Mouse (Mus musculus): ENCODE measurements at regions not wholly inside any gene's neighbourhood (a gene's known extent, or its start where the extent isn't known, plus 50 kb on each side); places are given as distances from the start of the nearest gene placed in this dataset.
A peak's percentile ranks its signal among the peaks of the same experiment; 100 is the strongest.

DNA sequence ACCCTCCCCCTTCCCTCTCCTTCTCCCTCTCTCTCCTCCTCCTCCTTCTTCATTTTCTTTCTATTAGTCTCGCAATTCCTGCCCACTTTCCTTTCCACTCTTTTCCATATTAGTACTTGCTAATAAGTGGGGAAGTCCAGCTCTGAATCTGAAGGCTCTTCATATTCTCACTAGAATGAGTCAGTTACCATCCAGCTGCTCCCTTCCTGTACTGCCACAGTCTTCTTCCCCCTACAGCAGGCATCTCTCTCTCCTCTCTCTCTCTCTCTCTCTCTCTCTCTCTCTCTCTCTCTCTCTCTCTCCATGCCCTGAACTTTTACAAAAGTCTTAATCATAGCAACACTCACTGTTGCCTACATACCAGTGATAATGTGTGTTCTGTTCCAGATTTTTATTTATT lies 226.6 kb upstream of the Pter start:
- ATAC-seq (ENCODE audit: borderline replicate concordance, extremely low read depth, low FRiP score, low TSS enrichment): no peak
- H3K9ac ChIP-seq: no peak overlapping the region
- H3K9me3 ChIP-seq: no peaks in the 10 kb centered on the region
- no peak overlapping the region for H3K27ac ChIP-seq
- H3K27me3 ChIP-seq: no peaks in the 10 kb centered on the region
- no peak overlapping the region for H3K4me3 ChIP-seq
- no peaks in the 10 kb centered on the region for H3K4me1 ChIP-seq
- H3K4me2 ChIP-seq: no peak overlapping the region
- H3K36me3 ChIP-seq: no peaks in the 10 kb centered on the region
- 71% methylated on average over 1 of the region's 1 CpGs for WGBS

DNA sequence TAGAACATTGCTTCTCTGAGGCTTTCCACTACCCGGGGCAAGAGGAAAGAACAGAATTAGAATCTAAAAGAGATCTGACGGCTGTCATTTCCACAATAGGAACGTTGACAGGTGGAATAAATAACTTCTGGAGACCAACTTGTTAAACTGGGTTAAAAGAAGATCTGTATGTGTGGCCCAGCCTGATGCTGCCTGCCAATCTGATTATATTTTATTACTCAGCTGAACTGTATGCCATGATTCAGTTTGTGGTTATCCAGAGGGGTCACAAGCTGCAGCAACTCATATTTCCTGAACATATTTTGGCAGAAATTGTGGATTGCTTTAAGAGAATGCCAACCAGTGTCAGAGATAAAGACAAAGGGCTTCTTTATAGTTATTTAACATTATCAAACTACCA lies 224.5 kb upstream of the Pter start:
- no peaks in the 10 kb centered on the region for H3K9me3 ChIP-seq
- no peak overlapping the region for H3K4me3 ChIP-seq
- ATAC-seq (ENCODE audit: borderline replicate concordance, extremely low read depth, low FRiP score, low TSS enrichment): no peak
- 51% methylated on average over 3 of the region's 3 CpGs for WGBS
- H3K36me3 ChIP-seq: no peaks in the 10 kb centered on the region
- H3K9ac ChIP-seq: no peak overlapping the region
- no peak overlapping the region for H3K4me2 ChIP-seq
- H3K27ac ChIP-seq: no peak overlapping the region
- no peaks in the 10 kb centered on the region for H3K27me3 ChIP-seq
- no peaks in the 10 kb centered on the region for H3K4me1 ChIP-seq

DNA sequence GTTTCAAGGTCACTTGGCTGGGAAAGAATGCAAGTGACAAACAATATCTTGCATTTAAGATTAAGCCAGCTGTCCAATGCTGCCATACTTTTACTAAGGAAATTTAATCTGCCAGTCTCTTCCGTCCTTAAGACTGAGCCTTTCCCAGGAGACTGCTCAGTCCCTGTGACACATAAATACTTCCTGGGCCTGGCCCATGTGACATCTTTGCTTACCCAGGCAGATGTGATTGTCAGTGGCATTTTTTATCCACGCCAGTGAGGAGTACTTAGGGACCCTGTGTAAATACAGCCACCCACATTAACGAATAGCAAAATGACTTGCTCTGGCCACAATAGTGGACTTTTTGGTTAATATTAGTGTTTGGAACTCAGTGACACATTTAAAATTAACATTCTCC lies 216.3 kb upstream of the Pter start:
- Histone ChIP-seq H3K9me3 (no peaks in the 10 kb centered on the region), H3K4me1 (peaks cover 6% of the 10 kb centered on the region), H3K4me3 (no peak overlapping the region), H3K4me2 (no peak overlapping the region), H3K9ac (no peak overlapping the region), H3K36me3 (no peaks in the 10 kb centered on the region), H3K27me3 (no peaks in the 10 kb centered on the region; the same call in 1 of the 2 replicates), H3K27ac (no peak overlapping the region)
- WGBS: 40% methylated on average over 3 of the region's 3 CpGs
- no peak for ATAC-seq (ENCODE audit: borderline replicate concordance, extremely low read depth, low FRiP score, low TSS enrichment)

DNA sequence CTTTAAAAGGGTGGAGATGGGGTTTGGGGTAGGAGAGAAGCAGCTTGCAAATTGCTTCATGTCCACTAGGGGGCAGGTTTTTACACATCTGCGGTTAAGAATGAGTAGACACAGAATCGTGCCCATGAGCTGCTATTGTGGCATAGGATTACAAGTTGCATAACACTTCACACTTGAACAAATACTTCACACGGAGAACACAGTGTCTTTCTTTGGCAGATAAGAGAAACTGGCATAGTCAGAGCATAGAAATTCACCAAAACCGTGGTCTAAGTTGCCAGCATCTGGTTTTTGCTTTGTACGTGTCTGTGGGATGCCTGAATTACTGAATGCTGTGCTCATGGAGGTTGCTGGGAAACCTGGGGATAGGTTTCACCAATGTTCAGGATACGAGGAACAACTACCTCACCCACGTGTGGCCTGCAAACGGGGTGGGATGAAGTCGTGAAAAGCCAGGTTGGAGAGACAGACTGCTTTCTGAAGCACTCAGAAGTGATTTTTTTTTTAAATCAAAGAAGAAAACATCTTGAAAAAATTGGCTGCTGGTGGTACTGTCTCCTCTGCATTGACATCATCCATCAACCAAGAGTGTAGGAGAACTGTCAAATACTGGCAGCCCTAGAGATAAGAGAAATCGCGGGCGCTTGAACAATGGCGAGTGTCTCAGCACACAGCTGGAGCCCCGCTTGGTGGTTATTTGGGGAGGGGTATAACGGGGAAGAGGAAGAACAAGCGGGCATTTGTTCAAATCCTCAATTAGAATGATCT lies 214.5 kb upstream of the Pter start:
- 0 out of 2 replicates have a peak, but pooled peaks have one; percentile 49 for ATAC-seq (ENCODE audit: borderline replicate concordance, extremely low read depth, low FRiP score, low TSS enrichment)
- 11% methylated on average over 16 of the region's 16 CpGs for WGBS

DNA sequence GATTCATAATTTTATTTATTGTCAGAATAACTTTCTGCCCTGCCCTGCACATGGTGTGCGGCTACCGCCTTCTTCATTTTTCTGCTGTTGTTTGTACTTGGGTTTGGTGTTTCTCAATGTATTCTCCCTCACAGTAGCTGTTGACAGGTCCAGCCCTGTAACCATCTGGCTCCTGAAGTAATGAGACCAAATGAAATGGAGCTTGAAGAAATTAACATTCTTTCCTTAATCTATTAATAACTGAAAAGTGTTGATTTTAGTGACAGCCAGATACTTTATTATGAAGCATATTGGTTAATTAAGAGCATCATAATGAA lies 214.0 kb upstream of the Pter start:
- Histone ChIP-seq H3K4me3 (no peak overlapping the region), H3K36me3 (no peaks in the 10 kb centered on the region), H3K4me2 (peak overlapping the region; percentile 33; the same call in 1 of the 2 replicates), H3K9me3 (no peaks in the 10 kb centered on the region), H3K9ac (no peak overlapping the region), H3K27ac (no peak overlapping the region), H3K4me1 (peaks cover 6% of the 10 kb centered on the region), H3K27me3 (no peaks in the 10 kb centered on the region; the same call in 1 of the 2 replicates)
- WGBS: 41% methylated on average over 2 of the region's 2 CpGs
- ATAC-seq (ENCODE audit: borderline replicate concordance, extremely low read depth, low FRiP score, low TSS enrichment): no peak

More for the DNA sequence above, 214.5 kb upstream of the Pter start:
- no peak overlapping the region for H3K27ac ChIP-seq
- H3K9ac ChIP-seq: no peak overlapping the region
- peaks cover 6% of the 10 kb centered on the region for H3K4me1 ChIP-seq
- peak overlapping the region; percentile 33 for H3K4me2 ChIP-seq
- no peaks in the 10 kb centered on the region for H3K36me3 ChIP-seq
- no peaks in the 10 kb centered on the region; the same call in 1 of the 2 replicates for H3K27me3 ChIP-seq
- H3K4me3 ChIP-seq: no peak overlapping the region
- no peaks in the 10 kb centered on the region for H3K9me3 ChIP-seq

DNA sequence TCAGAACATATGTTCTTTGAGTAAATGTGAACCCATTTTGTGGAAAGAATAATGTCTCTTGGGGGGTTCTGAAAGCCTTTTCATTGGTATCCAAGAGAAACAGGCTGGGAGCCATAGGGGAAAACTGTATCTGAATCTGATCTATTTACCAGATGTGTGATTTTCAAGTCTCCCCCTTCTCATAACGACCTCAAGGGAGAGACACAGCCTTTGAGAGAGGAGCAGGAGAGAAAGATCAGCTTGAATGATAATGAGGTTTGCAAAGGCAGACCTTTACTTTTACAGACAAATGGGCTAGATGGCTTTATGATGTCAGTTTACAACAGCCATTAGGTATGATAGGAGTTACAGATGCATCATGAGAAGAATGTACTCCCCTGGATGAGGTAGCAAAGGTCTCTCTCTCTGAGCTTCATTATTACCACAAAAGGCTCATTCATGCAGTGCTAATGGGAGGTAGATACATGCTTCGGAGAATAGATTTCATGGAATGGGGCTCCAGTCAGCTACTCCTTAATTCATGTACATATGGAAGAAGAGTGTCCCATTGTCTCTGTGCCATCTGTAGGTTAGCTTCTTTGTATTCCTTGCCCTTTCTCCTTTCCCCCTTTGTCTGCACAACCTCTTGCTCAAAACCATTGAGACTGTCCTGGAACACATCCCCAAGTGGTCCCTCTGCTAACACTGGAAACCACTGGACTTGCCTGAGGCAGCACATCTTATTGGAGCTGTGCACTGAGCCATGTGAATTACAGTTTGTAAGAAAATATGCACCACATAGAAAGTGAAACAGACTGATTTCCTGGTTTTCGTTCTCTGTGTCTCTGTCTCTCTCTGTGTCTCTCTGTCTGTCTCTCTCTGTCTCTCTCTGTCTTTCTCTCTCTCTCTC lies 207.5 kb upstream of the Pter start:
- H3K4me3 ChIP-seq: no peak overlapping the region
- no peaks in the 10 kb centered on the region for H3K9me3 ChIP-seq
- no peak overlapping the region for H3K9ac ChIP-seq
- WGBS: 60% methylated on average over 3 of the region's 3 CpGs
- no peak overlapping the region for H3K4me2 ChIP-seq
- no peak for ATAC-seq (ENCODE audit: borderline replicate concordance, extremely low read depth, low FRiP score, low TSS enrichment)
- H3K36me3 ChIP-seq: no peaks in the 10 kb centered on the region
- no peaks in the 10 kb centered on the region for H3K4me1 ChIP-seq
- no peaks in the 10 kb centered on the region for H3K27me3 ChIP-seq
- H3K27ac ChIP-seq: no peak overlapping the region

DNA sequence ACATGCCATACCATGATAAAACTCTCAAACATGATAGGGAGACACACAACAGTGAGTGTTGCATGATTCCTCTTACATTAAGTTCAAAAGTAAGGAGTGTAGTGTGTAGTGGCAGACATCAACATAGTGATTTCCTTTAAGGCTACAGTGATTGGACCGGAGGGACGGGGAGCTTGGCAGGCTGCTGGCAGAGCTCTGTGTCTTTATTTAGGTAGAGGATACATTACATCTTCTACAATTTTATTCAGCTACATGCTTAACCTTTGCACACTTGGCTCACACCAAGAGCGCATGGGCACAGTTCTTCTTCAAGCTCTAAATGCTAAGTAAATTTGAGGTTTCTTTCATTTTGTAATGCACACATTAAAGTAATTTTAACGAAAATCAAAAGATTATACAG lies 194.6 kb upstream of the Pter start:
- 53% methylated on average over 4 of the region's 4 CpGs for WGBS
- Histone ChIP-seq H3K27me3 (no peaks in the 10 kb centered on the region), H3K27ac (no peak overlapping the region), H3K36me3 (no peaks in the 10 kb centered on the region), H3K4me3 (no peak overlapping the region), H3K4me1 (no peaks in the 10 kb centered on the region), H3K4me2 (no peak overlapping the region), H3K9ac (no peak overlapping the region), H3K9me3 (no peaks in the 10 kb centered on the region)
- no peak for ATAC-seq (ENCODE audit: borderline replicate concordance, extremely low read depth, low FRiP score, low TSS enrichment)

DNA sequence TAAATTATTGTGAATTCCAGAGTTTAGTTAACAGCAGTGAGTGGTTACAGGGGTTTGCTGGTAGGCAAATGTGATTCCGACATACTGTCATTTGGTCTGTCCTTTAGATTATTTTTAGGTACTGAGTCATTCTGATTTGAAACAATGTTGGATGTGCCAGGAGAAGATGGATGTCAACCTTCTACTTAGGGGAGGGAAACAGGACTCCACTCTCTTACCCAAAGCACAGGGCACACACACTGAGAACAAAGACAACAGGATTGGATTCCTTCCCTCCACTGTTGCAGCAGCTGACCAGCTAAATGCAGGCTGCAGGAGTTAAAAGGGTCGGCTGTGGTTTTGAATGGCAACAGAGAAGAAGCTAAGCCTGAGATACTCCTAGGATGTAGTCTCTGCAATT lies 186.7 kb upstream of the Pter start:
- H3K9me3 ChIP-seq: no peaks in the 10 kb centered on the region
- no peak overlapping the region for H3K4me2 ChIP-seq
- WGBS: 38% methylated on average over 2 of the region's 2 CpGs
- H3K9ac ChIP-seq: no peak overlapping the region
- no peak for ATAC-seq (ENCODE audit: borderline replicate concordance, extremely low read depth, low FRiP score, low TSS enrichment)
- H3K4me1 ChIP-seq: no peaks in the 10 kb centered on the region
- H3K27ac ChIP-seq: no peak overlapping the region
- no peaks in the 10 kb centered on the region for H3K36me3 ChIP-seq
- no peaks in the 10 kb centered on the region for H3K27me3 ChIP-seq
- no peak overlapping the region for H3K4me3 ChIP-seq

DNA sequence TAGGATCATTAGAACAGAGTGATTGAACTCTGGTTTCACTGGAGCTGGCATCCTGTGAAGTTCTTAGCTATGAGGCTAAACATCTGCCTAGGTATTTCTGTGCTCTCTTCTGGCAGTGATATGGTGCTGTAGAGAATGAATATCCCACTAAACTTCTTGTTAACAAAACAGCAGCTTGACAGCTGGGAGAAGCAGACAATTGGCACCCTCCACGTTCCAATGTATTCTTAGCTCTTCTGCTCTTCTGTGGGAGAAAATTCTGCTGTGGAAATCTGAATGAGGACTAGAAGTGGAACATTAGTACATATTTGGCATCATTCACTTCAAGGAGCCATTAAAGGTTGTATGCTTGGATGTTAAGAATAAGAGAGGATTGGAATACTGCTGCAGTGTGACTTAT lies 177.0 kb upstream of the Pter start:
- Histone ChIP-seq H3K27me3 (no peaks in the 10 kb centered on the region), H3K4me3 (no peak overlapping the region), H3K4me1 (no peaks in the 10 kb centered on the region), H3K9ac (no peak overlapping the region), H3K27ac (no peak overlapping the region), H3K9me3 (no peaks in the 10 kb centered on the region), H3K36me3 (no peaks in the 10 kb centered on the region), H3K4me2 (no peak overlapping the region)
- ATAC-seq (ENCODE audit: borderline replicate concordance, extremely low read depth, low FRiP score, low TSS enrichment): no peak
- WGBS: 51% methylated on average over 1 of the region's 1 CpGs

DNA sequence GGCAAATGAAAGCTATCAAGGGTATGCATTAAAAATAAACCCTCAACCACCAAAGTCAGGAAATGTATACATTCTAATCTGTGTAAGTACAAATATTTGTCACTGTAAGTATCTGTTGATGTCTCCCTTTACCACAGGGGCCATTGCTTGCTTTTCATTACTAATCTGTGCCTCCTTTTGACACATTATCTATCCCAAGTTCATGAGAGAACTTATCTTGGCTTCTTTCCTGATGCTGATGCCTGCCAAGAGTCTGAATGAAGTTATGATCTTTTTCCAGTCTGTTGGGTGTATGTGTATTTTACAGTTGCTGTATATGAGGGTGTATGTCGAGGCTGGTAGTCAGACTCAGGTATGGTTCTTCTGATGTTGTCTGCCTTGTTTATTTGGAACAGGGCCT lies 165.0 kb upstream of the Pter start:
- no peak for ATAC-seq (ENCODE audit: borderline replicate concordance, extremely low read depth, low FRiP score, low TSS enrichment)
- no peak overlapping the region for H3K4me2 ChIP-seq
- no peaks in the 10 kb centered on the region for H3K36me3 ChIP-seq
- H3K9me3 ChIP-seq: no peaks in the 10 kb centered on the region
- no peak overlapping the region for H3K4me3 ChIP-seq
- H3K4me1 ChIP-seq: no peaks in the 10 kb centered on the region
- no peak overlapping the region for H3K27ac ChIP-seq
- H3K9ac ChIP-seq: no peak overlapping the region
- 38% methylated on average over 1 of the region's 1 CpGs for WGBS
- no peaks in the 10 kb centered on the region for H3K27me3 ChIP-seq

DNA sequence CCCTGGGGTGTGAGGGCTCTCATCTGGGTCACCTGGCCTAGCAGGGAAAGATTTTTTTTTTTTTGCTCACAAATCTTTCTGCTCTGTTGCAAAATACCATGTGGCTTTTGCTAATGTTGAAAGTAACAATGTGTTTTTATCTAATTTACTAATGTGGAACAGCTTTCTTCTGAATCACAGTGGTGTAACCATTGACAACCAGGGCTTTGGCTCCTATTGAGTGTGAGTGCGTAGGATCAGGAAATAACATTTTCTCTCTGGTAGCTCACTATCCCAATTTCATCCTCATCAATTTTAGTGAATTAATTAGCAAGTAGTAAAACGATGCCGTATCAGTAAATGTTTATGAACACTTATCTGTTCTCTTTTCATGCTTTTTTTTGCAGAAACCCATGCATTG lies 163.9 kb upstream of the Pter start:
- H3K27me3 ChIP-seq: no peaks in the 10 kb centered on the region
- no peak for ATAC-seq (ENCODE audit: borderline replicate concordance, extremely low read depth, low FRiP score, low TSS enrichment)
- no peaks in the 10 kb centered on the region for H3K9me3 ChIP-seq
- 77% methylated on average over 3 of the region's 3 CpGs for WGBS
- no peak overlapping the region for H3K4me3 ChIP-seq
- no peaks in the 10 kb centered on the region for H3K36me3 ChIP-seq
- no peak overlapping the region for H3K9ac ChIP-seq
- H3K4me2 ChIP-seq: no peak overlapping the region
- H3K27ac ChIP-seq: no peak overlapping the region
- no peaks in the 10 kb centered on the region for H3K4me1 ChIP-seq

DNA sequence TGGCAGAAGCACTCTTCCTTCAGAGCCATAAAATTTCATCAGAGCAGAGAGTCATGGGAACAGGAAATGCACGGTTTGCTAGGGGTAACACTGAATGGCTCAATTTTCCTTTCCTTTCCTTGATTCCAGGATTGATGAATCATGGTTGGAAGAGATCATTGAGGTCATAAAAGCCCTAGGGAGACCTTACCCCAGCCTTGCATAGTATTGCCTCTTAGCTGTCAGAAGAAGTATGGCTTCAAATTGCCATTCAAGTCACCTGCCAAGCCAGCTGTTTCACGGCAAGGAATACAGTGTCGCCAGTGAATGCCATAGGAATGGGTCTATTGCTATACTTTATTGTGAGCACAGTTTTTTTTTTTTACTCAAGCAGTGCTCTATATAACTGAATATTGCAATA lies 162.4 kb upstream of the Pter start:
- Histone ChIP-seq H3K9me3 (no peaks in the 10 kb centered on the region), H3K36me3 (no peaks in the 10 kb centered on the region), H3K27ac (no peak overlapping the region), H3K4me2 (no peak overlapping the region), H3K4me3 (no peak overlapping the region), H3K27me3 (no peaks in the 10 kb centered on the region), H3K9ac (no peak overlapping the region), H3K4me1 (no peaks in the 10 kb centered on the region)
- WGBS: 83% methylated on average over 3 of the region's 3 CpGs
- no peak for ATAC-seq (ENCODE audit: borderline replicate concordance, extremely low read depth, low FRiP score, low TSS enrichment)
